Mouse (Mus musculus) brown adipose tissue, adult 24 weeks (tissue): ENCODE results near the gene Ccdc9b. TPM values are rescaled to one million over a fixed set of nuclear protein-coding genes. Genes with fewer than 3 reads are reported as not detected.

Source experiments
- H3K27ac ChIP-seq: fragments of 200-500 bp; replicated peaks from 2 replicates; pipeline ENCODE4 v1.5.1; 2012; ENCODE audit warnings: low read depth, mild to moderate bottlenecking, low read length
- H3K4me1 ChIP-seq: fragments of 200-500 bp; 2 replicates; pipeline ENCODE4 v1.6.1; 2012; ENCODE audit warnings: low read length, mixed read lengths; ENCODE audit not compliant: control insufficient read depth, insufficient read depth, insufficient read length
- H3K4me3 ChIP-seq: fragments of 200-500 bp; 2 replicates; pipeline ENCODE4 v1.5.1; 2012; ENCODE audit warnings: low read depth, mild to moderate bottlenecking, low read length, moderate library complexity; ENCODE audit not compliant: insufficient read depth
- polyA plus RNA-seq: library from polyadenylated mRNA; stranded (reverse); fragments of >200 nt; gene quantifications from 2 replicates; pipeline ENCODE4 v1.2.4, GENCODE M21; 2012; ENCODE audit not compliant: missing spikeins, insufficient read depth, insufficient read length

Ccdc9b gene
- polyA plus RNA-seq, 1 experiment, result 4.8 TPM

GRCm38 (mm10) chr2:118745915-118746901 is 16.3 kb downstream of the Ccdc9b start:
- Histone ChIP-seq H3K27ac (peak overlapping the region; percentile 65), H3K4me1 (peaks cover 5% of the 10 kb centered on the region; the same call in 1 of the 2 replicates), H3K4me3 (peak overlapping the region; percentile 95)

- H3K27ac ChIP-seq, result peak within 1 kb of the TSS; percentile 65
- H3K4me1 ChIP-seq, result peaks cover 5% of the 10 kb centered on the region; the same call in 1 of the 2 replicates
- peak within 1 kb of the TSS; percentile 95 for H3K4me3 ChIP-seq
Observed at GRCm38 (mm10) chr2:118745232-118745884, 17.1 kb downstream of the Ccdc9b start, which contains the start of gene Inafm2. Gene Inafm2, plus strand, starts transcription at chr2:118745758.

GRCm38 (mm10) chr2:118744621-118745020 is 17.8 kb downstream of the Ccdc9b start:
- Histone ChIP-seq H3K27ac (peak overlapping the region; percentile 43), H3K4me3 (peak overlapping the region; percentile 95; the same call in 1 of the 2 replicates), H3K4me1 (peaks cover 5% of the 10 kb centered on the region; the same call in 1 of the 2 replicates)

GRCm38 (mm10) chr2:118743261-118743943 is 19.1 kb downstream of the Ccdc9b start:
- H3K27ac ChIP-seq, result no peak overlapping the region
- no peak overlapping the region for H3K4me3 ChIP-seq

GRCm38 (mm10) chr2:118741183-118741582 is 21.3 kb downstream of the Ccdc9b start:
- Histone ChIP-seq H3K4me3 (no peak overlapping the region), H3K4me1 (peaks cover 5% of the 10 kb centered on the region; the same call in 1 of the 2 replicates), H3K27ac (no peak overlapping the region)

More at GRCm38 (mm10) chr2:118743261-118743943, 19.1 kb downstream of the Ccdc9b start:
- peaks cover 5% of the 10 kb centered on the region; the same call in 1 of the 2 replicates for H3K4me1 ChIP-seq

- peaks cover 5% of the 10 kb centered on the region; the same call in 1 of the 2 replicates for H3K4me1 ChIP-seq
- H3K27ac ChIP-seq, result no peak overlapping the region
- H3K4me3 ChIP-seq, result no peak overlapping the region
Observed at GRCm38 (mm10) chr2:118740341-118740740, 22.1 kb downstream of the Ccdc9b start.

- Histone ChIP-seq H3K4me1 (no peaks in the 10 kb centered on the region), H3K4me3 (no peak overlapping the region), H3K27ac (no peak overlapping the region)
Observed at GRCm38 (mm10) chr2:118733341-118733740, 29.1 kb downstream of the Ccdc9b start.

- H3K4me1 ChIP-seq, result no peaks in the 10 kb centered on the region
- no peak overlapping the region for H3K27ac ChIP-seq
- H3K4me3 ChIP-seq, result no peak overlapping the region
Observed at GRCm38 (mm10) chr2:118731981-118732380, 30.5 kb downstream of the Ccdc9b start.

- Histone ChIP-seq H3K4me1 (no peaks in the 10 kb centered on the region), H3K4me3 (no peak overlapping the region), H3K27ac (no peak overlapping the region)
Observed at GRCm38 (mm10) chr2:118730622-118730915, 31.9 kb downstream of the Ccdc9b start.

GRCm38 (mm10) chr2:118729816-118730621 is 32.4 kb downstream of the Ccdc9b start:
- no peak overlapping the region for H3K4me3 ChIP-seq
- H3K27ac ChIP-seq, result no peak overlapping the region
- H3K4me1 ChIP-seq, result no peaks in the 10 kb centered on the region

GRCm38 (mm10) chr2:118729194-118729593 is 33.3 kb downstream of the Ccdc9b start:
- H3K4me3 ChIP-seq, result no peak overlapping the region
- no peaks in the 10 kb centered on the region for H3K4me1 ChIP-seq
- H3K27ac ChIP-seq, result no peak overlapping the region

- Histone ChIP-seq H3K4me3 (peak within 1 kb of the TSS; percentile 34), H3K27ac (no peak within 1 kb of the TSS), H3K4me1 (no peaks in the 10 kb centered on the region)
Observed at GRCm38 (mm10) chr2:118728337-118728736, 34.1 kb downstream of the Ccdc9b start, which contains the start of gene Plcb2. Gene Plcb2, minus strand, starts transcription at chr2:118728438.

- H3K4me1 ChIP-seq, result no peaks in the 10 kb centered on the region
- H3K4me3 ChIP-seq, result peak overlapping the region; percentile 34
- H3K27ac ChIP-seq, result no peak overlapping the region
Observed at GRCm38 (mm10) chr2:118727911-118728310, 34.5 kb downstream of the Ccdc9b start.

GRCm38 (mm10) chr2:118726873-118727272 is 35.6 kb downstream of the Ccdc9b start:
- H3K27ac ChIP-seq, result no peak overlapping the region
- H3K4me3 ChIP-seq, result no peak overlapping the region
- H3K4me1 ChIP-seq, result no peaks in the 10 kb centered on the region
